Mouse (Mus musculus): ENCODE data around the gene Slf2.

GRCm38 (mm10) chr19:45020348-45020747, 89.4 kb downstream of the Slf2 start:
- TF ChIP-seq POLR2AphosphoS5 (IDR thresholded peaks at IDR 0.05; ENCODE audit: insufficient replicate concordance, low read depth, low read length) (no peak), CTCF (IDR thresholded peaks at IDR 0.05; ENCODE audit: low read depth, low read length) (no peak), TAL1 (conservative IDR thresholded peaks at IDR 0.05; ENCODE audit: low read depth, low read length) (no peak)
